Mouse (Mus musculus) cerebellum, adult 2 months (tissue): ENCODE measurements around the gene Lrrc66.

Experiments
- CTCF ChIP-seq: fragments of 200-500 bp; IDR thresholded peaks from 2 replicates; pipeline ENCODE4 v1.5.1; 2011; ENCODE audit warnings: low read depth, mild to moderate bottlenecking, control low read depth, low read length, moderate library complexity, borderline replicate concordance; ENCODE audit not compliant: insufficient read depth
- POLR2A ChIP-seq: fragments of 200-500 bp; IDR thresholded peaks from 2 replicates; pipeline ENCODE4 v1.6.1; 2011; ENCODE audit warnings: low read length, control low read depth, borderline replicate concordance; ENCODE audit not compliant: insufficient read depth

- TF ChIP-seq POLR2A = no peak
- no peak for TF ChIP-seq CTCF
These were observed 34.4 kb upstream of the Lrrc66 start for GRCm38 (mm10) chr5:73666695-73667094.
